Mouse (Mus musculus) bone marrow, adult 2 months (tissue): ENCODE data around the gene Lhpp.

ENCODE experiments used
- CTCF ChIP-seq: fragments of 200-500 bp; IDR thresholded peaks from 2 replicates; pipeline ENCODE4 v1.5.1; 2011; ENCODE audit warnings: low read length, control low read depth; ENCODE audit not compliant: control insufficient read depth, insufficient read depth
- POLR2A ChIP-seq: fragments of 200-500 bp; IDR thresholded peaks from 2 replicates; pipeline ENCODE4 v1.6.1; 2011; ENCODE audit warnings: low read depth, mild to moderate bottlenecking, control low read depth, low read length, borderline replicate concordance; ENCODE audit not compliant: control insufficient read depth

- TF ChIP-seq CTCF (no peak), POLR2A (no peak)
Measured at GRCm38 (mm10) chr7:132704310-132704875, 94.0 kb downstream of the Lhpp start.
